Mouse (Mus musculus): Measurements from ENCODE around the gene Gk. TPM values are rescaled to one million over a fixed set of nuclear protein-coding genes. Genes with fewer than 3 reads are reported as not detected.
A peak's percentile ranks its signal among the peaks of the same experiment; 100 is the strongest.

Gk gene
- total RNA-seq, 2 experiments from 2014 or later: 29.6 to 31.3 TPM

GRCm38 (mm10) chrX:85731133-85731938 lies 45.3 kb downstream of the Gk start:
- no peak for DNase-seq (ENCODE audit: low spot score in 2 of 2)
- no peak for TF ChIP-seq CTCF (conservative IDR thresholded peaks at IDR 0.05)
- no peak overlapping the region for H3K4me3 ChIP-seq
- H3K27ac ChIP-seq: no peak overlapping the region

- no peak overlapping the region for H3K27ac ChIP-seq
- DNase-seq (ENCODE audit: low spot score in 2 of 2): no peak
- peak; percentile 74 for TF ChIP-seq CTCF (conservative IDR thresholded peaks at IDR 0.05)
- H3K4me3 ChIP-seq: no peak overlapping the region
These were observed 55.4 kb downstream of the Gk start for GRCm38 (mm10) chrX:85721226-85721625.

- no peak overlapping the region for H3K4me3 ChIP-seq
- TF ChIP-seq CTCF (conservative IDR thresholded peaks at IDR 0.05): no peak
- H3K27ac ChIP-seq: no peak overlapping the region
- DNase-seq (ENCODE audit: low spot score in 2 of 2): no peak
These were observed 66.2 kb downstream of the Gk start for GRCm38 (mm10) chrX:85710399-85710798.

- no peak for TF ChIP-seq CTCF (conservative IDR thresholded peaks at IDR 0.05)
- Histone ChIP-seq H3K27ac (no peak overlapping the region), H3K4me3 (no peak overlapping the region)
- DNase-seq (ENCODE audit: low spot score in 2 of 2): no peak
These were observed 70.9 kb downstream of the Gk start for GRCm38 (mm10) chrX:85705715-85706114.

GRCm38 (mm10) chrX:85683723-85684122 lies 92.9 kb downstream of the Gk start:
- H3K27ac ChIP-seq: no peak overlapping the region
- no peak for DNase-seq (ENCODE audit: low spot score in 2 of 2)
- no peak for TF ChIP-seq CTCF (conservative IDR thresholded peaks at IDR 0.05)
- no peak overlapping the region for H3K4me3 ChIP-seq

- TF ChIP-seq CTCF (conservative IDR thresholded peaks at IDR 0.05): no peak
- H3K27ac ChIP-seq: no peak overlapping the region
- no peak for DNase-seq (ENCODE audit: low spot score in 2 of 2)
- no peak overlapping the region for H3K4me3 ChIP-seq
These were observed 94.5 kb downstream of the Gk start for GRCm38 (mm10) chrX:85682125-85682524.

GRCm38 (mm10) chrX:85676808-85677207 lies 99.8 kb downstream of the Gk start:
- no peak overlapping the region for H3K4me3 ChIP-seq
- no peak overlapping the region for H3K27ac ChIP-seq
- DNase-seq (ENCODE audit: low spot score in 2 of 2): peak; percentile 15 to 34
- TF ChIP-seq CTCF (conservative IDR thresholded peaks at IDR 0.05): peak; percentile 82

Other genes with a start within 250 kb of the Gk start
- gene Tab3, start 202.8 kb downstream of the Gk start, total RNA-seq (2021): 10 to 100 TPM; 16.7 to 18.8 TPM
- under 1 TPM; 0.10 to 0.25 TPM for gene 5430427O19Rik, start 93.5 kb upstream of the Gk start, total RNA-seq (2021)

All from layer of hippocampus, adult 2 months (tissue).